Mouse (Mus musculus) neural tube, embryonic 15.5 days (tissue): ENCODE data around the gene Alx3. TPM values are rescaled to one million over a fixed set of nuclear protein-coding genes. Genes with fewer than 3 reads are reported as not detected.
A peak's percentile ranks its signal among the peaks of the same experiment; 100 is the strongest.
"Not testable (repeated sequence)": the region's sequence is repeated elsewhere in the genome, so short reads cannot be mapped to it uniquely, and the experiment has no call there.

ENCODE experiments used
- ATAC-seq: fragments of 200-750 bp; cut with Nextera tagmentation; 2 replicates; pipeline ENCODE4 v1.8.0; 2017; ENCODE audit warnings: mild to moderate bottlenecking, moderate TSS enrichment, moderate library complexity; ENCODE audit not compliant: low FRiP score
- H3K27ac ChIP-seq: fragments of 300-500 bp; sonication (generic); replicated peaks from 2 replicates; pipeline ENCODE4 v1.5.1; 2015; ENCODE audit warnings: mild to moderate bottlenecking, inconsistent platforms
- H3K27me3 ChIP-seq: fragments of 300-500 bp; sonication (generic); replicated peaks from 2 replicates; pipeline ENCODE4 v1.6.1; 2015; ENCODE audit warnings: inconsistent platforms
- H3K36me3 ChIP-seq: fragments of 300-500 bp; sonication (generic); 2 replicates; pipeline ENCODE4 v1.6.1; 2015; ENCODE audit warnings: inconsistent platforms
- H3K4me1 ChIP-seq: fragments of 300-500 bp; sonication (generic); 2 replicates; pipeline ENCODE4 v1.6.1; 2015; ENCODE audit warnings: inconsistent platforms
- H3K4me2 ChIP-seq: fragments of 300-500 bp; sonication (generic); 2 replicates; pipeline ENCODE4 v1.6.1; 2015; ENCODE audit warnings: inconsistent platforms, mild to moderate bottlenecking, moderate library complexity
- H3K4me3 ChIP-seq: fragments of 300-500 bp; sonication (generic); replicated peaks from 2 replicates; pipeline ENCODE4 v1.5.1; 2015; ENCODE audit warnings: mild to moderate bottlenecking, inconsistent platforms
- H3K9ac ChIP-seq: fragments of 300-500 bp; sonication (generic); replicated peaks from 2 replicates; pipeline ENCODE4 v1.6.1; 2015; ENCODE audit warnings: mild to moderate bottlenecking, inconsistent platforms
- H3K9me3 ChIP-seq: fragments of 300-500 bp; sonication (generic); replicated peaks from 2 replicates; pipeline ENCODE4 v1.6.1; 2016; ENCODE audit warnings: inconsistent platforms
- WGBS: fragments of 180-500 bp; shearing (Covaris S2); methylation state at CpG from one replicate; pipeline ENCODE4 v1.1.7; 2015; ENCODE audit warnings: mixed read lengths; 5-methylcytosine and 5-hydroxymethylcytosine counted together
- polyA plus RNA-seq: library from polyadenylated mRNA; unstranded; fragments of >200 nt; fragmentation: Nextera tagmentation; extraction: Ambion mirVana; gene quantifications from 2 replicates; pipeline ENCODE4 v1.2.1, GENCODE M21; 2015

Alx3 gene
- polyA plus RNA-seq, 1 experiment from 2014 or later = not detected

GRCm38 (mm10) chr3:107629411-107629810 lies 34.6 kb downstream of the Alx3 start:
- H3K9me3 ChIP-seq = no peaks in the 10 kb centered on the region
- H3K4me1 ChIP-seq = peaks cover 27% of the 10 kb centered on the region
- no peak overlapping the region for H3K9ac ChIP-seq
- 0 out of 2 replicates have a peak overlapping the region, but pooled peaks have one; percentile 72 for H3K4me2 ChIP-seq
- WGBS = 93% methylated on average over 4 of the region's 4 CpGs
- H3K27me3 ChIP-seq = no peaks in the 10 kb centered on the region
- H3K4me3 ChIP-seq = no peak overlapping the region
- H3K27ac ChIP-seq = no peak overlapping the region
- no peak for ATAC-seq
- H3K36me3 ChIP-seq = peaks cover 43% of the 10 kb centered on the region

DNA sequence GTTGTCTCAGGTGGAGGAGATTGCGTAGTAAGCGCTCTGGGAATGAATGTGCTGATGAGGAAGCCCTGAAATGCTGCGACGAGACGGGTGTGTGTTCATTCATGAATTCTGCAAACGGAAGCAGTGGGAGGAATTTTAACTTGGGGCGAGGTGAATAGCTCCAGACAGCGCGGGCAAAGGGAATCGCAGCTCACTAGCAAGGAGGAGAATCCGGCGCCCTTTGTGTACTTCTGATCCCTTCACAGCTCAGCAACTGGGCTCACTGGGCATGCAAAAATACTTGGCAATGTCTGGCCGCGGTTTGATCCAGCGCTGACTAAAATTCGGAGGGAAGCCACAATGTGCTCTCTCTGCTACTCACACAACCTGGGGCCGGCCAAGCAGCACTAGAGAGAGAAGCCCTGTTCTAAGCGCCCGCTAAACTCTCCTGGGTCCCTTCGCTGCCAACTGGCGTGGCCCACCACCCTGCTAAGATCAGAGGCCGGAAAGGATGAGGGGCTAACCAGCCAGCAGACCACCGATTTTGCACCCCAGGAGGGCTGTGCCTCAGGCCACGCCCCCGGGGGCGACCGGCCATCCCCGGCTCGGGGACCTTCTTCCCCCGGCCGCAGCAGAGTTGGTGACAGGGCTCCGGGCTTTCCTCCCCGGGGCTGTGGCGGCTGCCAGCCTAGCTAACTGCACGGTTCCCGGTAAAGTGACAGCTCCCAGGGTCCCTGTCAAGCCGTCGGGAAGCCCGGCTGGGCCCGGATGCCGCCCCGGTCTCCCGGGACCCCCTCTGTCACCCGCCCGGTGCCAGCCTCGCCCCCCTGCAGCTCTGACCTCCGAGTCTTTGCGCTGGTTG lies 36.1 kb downstream of the Alx3 start, which contains the start of gene Gm10961:
Gene Gm10961 (plus strand): TSS at position 641 of the 841 bp plus-strand sequence.
- H3K4me2 ChIP-seq = peak within 1 kb of the TSS; percentile 72
- ATAC-seq = peak; percentile 82
- H3K4me1 ChIP-seq = peaks cover 27% of the 10 kb centered on the region
- peak within 1 kb of the TSS; percentile 100 for H3K9ac ChIP-seq
- peaks cover 28% of the 10 kb centered on the region for H3K36me3 ChIP-seq
- H3K27me3 ChIP-seq = no peaks in the 10 kb centered on the region
- under 1% methylated on average over 48 of the region's 48 CpGs for WGBS
- H3K4me3 ChIP-seq = peak within 1 kb of the TSS; percentile 94
- H3K9me3 ChIP-seq = no peaks in the 10 kb centered on the region
- H3K27ac ChIP-seq = peak within 1 kb of the TSS; percentile 99

DNA sequence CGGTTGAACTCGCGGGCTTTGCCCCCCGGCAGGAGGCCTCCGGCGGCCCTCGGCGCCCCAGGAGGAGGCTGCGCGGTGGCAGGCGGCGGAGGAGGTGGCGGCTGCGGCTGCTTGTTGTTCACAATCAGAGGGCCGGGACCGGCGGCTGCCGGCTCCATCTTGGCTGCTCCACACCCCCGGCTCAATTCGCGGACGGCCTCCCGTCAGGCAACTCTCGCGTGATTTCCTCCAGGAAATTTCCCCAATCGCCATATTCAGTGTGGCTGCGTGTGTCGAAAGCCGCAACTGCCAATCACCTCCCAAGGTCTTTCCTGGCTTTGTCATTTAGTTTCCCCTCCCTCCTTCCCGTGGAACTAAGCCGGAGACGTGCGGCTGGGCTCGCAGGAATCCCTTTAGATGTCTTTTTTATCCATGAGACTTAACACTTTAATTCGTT lies 36.7 kb downstream of the Alx3 start, which contains the start of gene Strip1:
Gene Strip1 (minus strand): TSS at position 172 of the 436 bp plus-strand sequence.
- no peaks in the 10 kb centered on the region for H3K27me3 ChIP-seq
- peaks cover 21% of the 10 kb centered on the region for H3K36me3 ChIP-seq
- under 1% methylated on average over 35 of the region's 35 CpGs for WGBS
- H3K9me3 ChIP-seq = no peaks in the 10 kb centered on the region
- peak within 1 kb of the TSS; percentile 72 for H3K4me2 ChIP-seq
- H3K4me3 ChIP-seq = peak within 1 kb of the TSS; percentile 94
- H3K4me1 ChIP-seq = peaks cover 27% of the 10 kb centered on the region
- peak; percentile 97 for ATAC-seq
- peak within 1 kb of the TSS; percentile 100 for H3K9ac ChIP-seq
- H3K27ac ChIP-seq = peak within 1 kb of the TSS; percentile 99

- Histone ChIP-seq H3K27me3 (no peaks in the 10 kb centered on the region), H3K27ac (no peak overlapping the region), H3K4me1 (peaks cover 23% of the 10 kb centered on the region), H3K4me2 (no peak overlapping the region), H3K36me3 (peaks cover 9% of the 10 kb centered on the region), H3K4me3 (no peak overlapping the region), H3K9ac (no peak overlapping the region), H3K9me3 (no peaks in the 10 kb centered on the region)
- WGBS = 91% methylated on average over 4 of the region's 4 CpGs
- no peak for ATAC-seq
These were observed 38.0 kb downstream of the Alx3 start for GRCm38 (mm10) chr3:107632786-107633185.

- Histone ChIP-seq H3K36me3 (no peaks in the 10 kb centered on the region; the same call in 1 of the 2 replicates), H3K9ac (no peak overlapping the region), H3K27ac (no peak overlapping the region), H3K27me3 (no peaks in the 10 kb centered on the region), H3K4me1 (peaks cover 19% of the 10 kb centered on the region), H3K9me3 (no peaks in the 10 kb centered on the region), H3K4me3 (no peak overlapping the region), H3K4me2 (no peak overlapping the region)
- WGBS = 92% methylated on average over 9 of the region's 9 CpGs
- no peak for ATAC-seq
These were observed 39.1 kb downstream of the Alx3 start for GRCm38 (mm10) chr3:107633906-107634305.

- H3K36me3 ChIP-seq = no peaks in the 10 kb centered on the region
- ATAC-seq = no peak
- H3K27ac ChIP-seq = no peak overlapping the region
- H3K4me2 ChIP-seq = no peak overlapping the region
- H3K4me1 ChIP-seq = peaks cover 3% of the 10 kb centered on the region; the same call in 1 of the 2 replicates
- no peak overlapping the region for H3K9ac ChIP-seq
- no peaks in the 10 kb centered on the region for H3K9me3 ChIP-seq
- 63% methylated on average over 8 of the region's 8 CpGs for WGBS
- H3K4me3 ChIP-seq = no peak overlapping the region
- no peaks in the 10 kb centered on the region for H3K27me3 ChIP-seq
These were observed 41.0 kb downstream of the Alx3 start for GRCm38 (mm10) chr3:107635836-107636235.

DNA sequence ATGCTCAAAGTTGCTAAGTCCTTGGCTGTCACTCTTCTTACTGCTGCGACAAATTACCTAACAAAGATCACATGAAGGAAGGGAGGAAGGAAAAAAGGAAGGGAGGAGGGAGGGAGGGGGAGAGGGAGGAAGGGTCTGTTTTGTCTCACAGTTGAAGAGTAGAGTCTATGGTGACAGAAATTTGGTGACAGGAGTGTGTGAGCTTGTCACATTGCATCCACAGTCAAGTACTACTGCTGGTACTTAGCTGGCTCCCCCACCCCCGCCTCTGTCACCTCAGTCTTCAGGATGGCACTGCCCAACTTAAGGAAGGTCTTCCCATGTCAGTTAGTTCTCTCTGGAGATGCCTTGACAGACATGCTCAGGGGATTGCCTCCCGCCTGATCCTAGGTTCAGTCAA lies 41.4 kb downstream of the Alx3 start:
- no peak overlapping the region for H3K27ac ChIP-seq
- no peak overlapping the region for H3K4me2 ChIP-seq
- 79% methylated on average over 3 of the region's 3 CpGs for WGBS
- peaks cover 3% of the 10 kb centered on the region; the same call in 1 of the 2 replicates for H3K4me1 ChIP-seq
- no peaks in the 10 kb centered on the region for H3K36me3 ChIP-seq
- no peaks in the 10 kb centered on the region for H3K9me3 ChIP-seq
- no peaks in the 10 kb centered on the region for H3K27me3 ChIP-seq
- ATAC-seq = no peak
- H3K4me3 ChIP-seq = no peak overlapping the region
- no peak overlapping the region for H3K9ac ChIP-seq

DNA sequence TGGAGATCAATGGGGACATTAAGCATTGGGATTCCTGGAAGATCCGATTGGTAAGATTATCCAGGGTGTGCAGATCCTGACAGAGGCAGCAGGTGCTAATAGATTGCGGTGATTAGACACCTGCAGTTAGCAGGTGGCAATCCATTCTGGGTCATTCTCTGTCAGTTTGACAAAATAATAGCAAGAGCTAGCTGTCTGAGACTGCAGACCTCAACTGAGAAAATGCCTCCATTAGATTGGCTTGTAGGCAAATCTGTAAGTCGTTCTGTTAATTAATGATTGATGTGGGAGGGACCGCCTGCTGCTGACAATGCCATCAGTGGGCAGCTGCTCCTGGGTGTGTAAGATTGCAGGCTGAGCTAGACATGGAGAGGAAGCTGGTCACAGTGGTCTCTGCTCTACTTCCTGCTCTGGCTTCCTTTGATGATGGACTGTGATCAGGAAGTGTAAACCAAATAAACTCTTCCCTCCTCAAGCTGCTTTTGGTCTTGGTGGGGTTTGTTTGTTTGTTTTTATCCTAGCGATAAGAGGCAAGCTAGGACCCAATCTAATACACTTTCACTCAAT lies 42.9 kb downstream of the Alx3 start:
- H3K4me1 ChIP-seq = no peaks in the 10 kb centered on the region
- no peaks in the 10 kb centered on the region for H3K9me3 ChIP-seq
- H3K4me2 ChIP-seq = no peak overlapping the region
- no peak overlapping the region for H3K9ac ChIP-seq
- no peaks in the 10 kb centered on the region for H3K36me3 ChIP-seq
- ATAC-seq = no peak
- no peak overlapping the region for H3K4me3 ChIP-seq
- WGBS = 54% methylated on average over 5 of the region's 5 CpGs
- no peaks in the 10 kb centered on the region for H3K27me3 ChIP-seq
- H3K27ac ChIP-seq = no peak overlapping the region

DNA sequence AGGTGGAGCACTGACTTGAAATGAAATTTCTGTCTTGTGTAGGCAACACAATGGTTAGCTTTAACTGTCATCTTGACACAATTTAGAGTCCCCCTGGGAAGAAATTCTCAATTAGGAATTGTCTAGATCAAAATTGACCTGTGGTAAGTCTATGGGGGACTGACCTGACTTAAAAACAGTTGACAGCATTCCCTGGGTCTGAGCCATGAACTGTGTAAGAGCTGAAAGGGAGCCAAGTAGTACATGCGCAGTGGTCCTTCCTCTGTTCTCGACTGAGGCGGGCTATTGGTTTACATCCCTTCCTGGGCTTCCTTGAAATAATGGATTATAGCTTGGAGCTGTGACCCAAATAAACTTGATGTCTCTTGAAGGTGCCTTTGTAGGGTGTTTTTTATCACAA lies 52.1 kb downstream of the Alx3 start:
- WGBS = 97% methylated on average over 3 of the region's 3 CpGs

GRCm38 (mm10) chr3:107650276-107650675 lies 55.4 kb downstream of the Alx3 start:
- WGBS = 87% methylated on average over 5 of the region's 5 CpGs
- H3K27ac ChIP-seq = not testable (repeated sequence)

More for the DNA sequence above, 52.1 kb downstream of the Alx3 start:
- no peak for ATAC-seq
- no peak overlapping the region for H3K4me3 ChIP-seq
- H3K27ac ChIP-seq = no peak overlapping the region
- no peak overlapping the region for H3K4me2 ChIP-seq
- no peak overlapping the region for H3K9ac ChIP-seq
- H3K4me1 ChIP-seq = no peaks in the 10 kb centered on the region
- H3K36me3 ChIP-seq = no peaks in the 10 kb centered on the region
- H3K27me3 ChIP-seq = no peaks in the 10 kb centered on the region
- no peaks in the 10 kb centered on the region for H3K9me3 ChIP-seq

GRCm38 (mm10) chr3:107652968-107653367 lies 58.1 kb downstream of the Alx3 start:
- H3K4me1 ChIP-seq = no peaks in the 10 kb centered on the region
- no peaks in the 10 kb centered on the region for H3K9me3 ChIP-seq
- WGBS = 97% methylated on average over 3 of the region's 3 CpGs
- ATAC-seq = no peak
- H3K27ac ChIP-seq = no peak overlapping the region
- no peaks in the 10 kb centered on the region for H3K27me3 ChIP-seq
- H3K9ac ChIP-seq = no peak overlapping the region
- no peak overlapping the region for H3K4me3 ChIP-seq
- no peaks in the 10 kb centered on the region for H3K36me3 ChIP-seq
- no peak overlapping the region for H3K4me2 ChIP-seq

More at GRCm38 (mm10) chr3:107650276-107650675, 55.4 kb downstream of the Alx3 start:
- not testable (repeated sequence) for H3K9ac ChIP-seq, H3K4me3 ChIP-seq, H3K36me3 ChIP-seq, ATAC-seq, H3K4me1 ChIP-seq, H3K9me3 ChIP-seq, H3K4me2 ChIP-seq, H3K27me3 ChIP-seq

GRCm38 (mm10) chr3:107654861-107655260 lies 60.0 kb downstream of the Alx3 start:
- no peak for ATAC-seq
- no peaks in the 10 kb centered on the region for H3K4me1 ChIP-seq
- WGBS = 83% methylated on average over 3 of the region's 3 CpGs

More at GRCm38 (mm10) chr3:107654861-107655260, 60.0 kb downstream of the Alx3 start:
- no peak overlapping the region for H3K4me3 ChIP-seq
- no peaks in the 10 kb centered on the region for H3K27me3 ChIP-seq
- H3K27ac ChIP-seq = no peak overlapping the region
- H3K9me3 ChIP-seq = no peaks in the 10 kb centered on the region
- H3K36me3 ChIP-seq = peaks cover 7% of the 10 kb centered on the region; the same call in 1 of the 2 replicates
- H3K4me2 ChIP-seq = no peak overlapping the region
- H3K9ac ChIP-seq = no peak overlapping the region
